Comparison of ENCODE assay signal across 8 mouse cellular contexts in genomic region chr13:95973368-95973958, GRCm38 (mm10).
DNase-seq lines count a peak whose midpoint lies in the region; ATAC-seq and TF ChIP-seq lines count a peak whose summit lies in the region.

No protein-coding gene starts in this region.

- H3K4me1 ChIP-seq in hindbrain, embryonic 14.5 days (replicated peaks; ENCODE audit: control insufficient read depth, insufficient read depth, low read length) = no peaks in the 10 kb centered on the region

- H3K36me3 ChIP-seq in hindbrain, embryonic 14.5 days (replicated peaks; ENCODE audit: control insufficient read depth, insufficient read depth) = peaks cover 3% of the 10 kb centered on the region; the same call in 1 of the 2 replicates

- CTCF ChIA-PET in Patski (lab: Charles Lee) = no interaction called here

- peak; percentile 82 for ATAC-seq in Patski
- ATAC-seq in hindbrain, embryonic 14.5 days (ENCODE audit: low FRiP score) = peak; percentile 74; the same call in 1 of the 2 replicates

- H3K9ac ChIP-seq in hindbrain, embryonic 14.5 days = no peak overlapping the region

- H3K27me3 ChIP-seq in Patski = no peaks in the 10 kb centered on the region
- H3K27me3 ChIP-seq in hindbrain, embryonic 14.5 days (ENCODE audit: control insufficient read depth, insufficient read depth, low read length) = no peaks in the 10 kb centered on the region

- DNase-seq in Patski (ENCODE audit: low read depth, low spot score) = peak; percentile 9
- peak; percentile 93 for DNase-seq in cerebellum, postnatal 10 days
- peak; percentile 47 to 51 for DNase-seq in frontal cortex, postnatal 25 days (ENCODE audit: low spot score in 2 of 2)
- DNase-seq in hindbrain, embryonic 14.5 days (ENCODE audit: low spot score) = peak; percentile 82
- peak; percentile 62 to 73 for DNase-seq in left cerebral cortex, postnatal 25 days (ENCODE audit: low spot score in 2 of 2)
- DNase-seq in mesoderm, embryonic 11.5 days (ENCODE audit: low read depth, low spot score) = peak; percentile 75
- peak; percentile 64 for DNase-seq in right cerebral cortex, postnatal 25 days
- no peak for DNase-seq in c-Kit-positive CD71-positive TER-119-positive erythroid progenitor cells, embryonic 14.5 days (ENCODE audit: low spot score)

- H3K27ac ChIP-seq in hindbrain, embryonic 14.5 days = no peak overlapping the region

- no peak overlapping the region for H3K4me2 ChIP-seq in hindbrain, embryonic 14.5 days (replicated peaks)

- WGBS in hindbrain, embryonic 14.5 days = 57% methylated on average over 11 of the region's 11 CpGs

- no peak overlapping the region for H3K4me3 ChIP-seq in hindbrain, embryonic 14.5 days (replicated peaks; ENCODE audit: low read length)

- intact Hi-C loops in left cerebral cortex, postnatal 25 days (cut with DNase I) = no loop called here

- no peaks in the 10 kb centered on the region for H3K9me3 ChIP-seq in hindbrain, embryonic 14.5 days (ENCODE audit: control insufficient read depth, low read length)

- POLR2A ChIA-PET in Patski (lab: Charles Lee) = no interaction called here

- peak; percentile 71 for TF ChIP-seq CTCF in Patski (IDR thresholded peaks at IDR 0.05)

- in situ Hi-C loops in Patski (cut with MboI; ENCODE audit: low pct_unique_long_range_greater_than_20kb) = no loop called here
